Mouse (Mus musculus) lung, adult 2 months (tissue): ENCODE results near the gene Adipoq. TPM values are rescaled to one million over a fixed set of nuclear protein-coding genes. Genes with fewer than 3 reads are reported as not detected.

Experiments used
- DNase-seq: peaks from one replicate; pipeline ENCODE4 v3.0.0; 2022
- H3K4me1 ChIP-seq: fragments of 200-500 bp; 2 replicates; pipeline ENCODE4 v1.6.1; 2011; ENCODE audit warnings: low read length; ENCODE audit not compliant: control insufficient read depth, insufficient read depth
- H3K4me3 ChIP-seq: fragments of 200-500 bp; replicated peaks from 2 replicates; pipeline ENCODE3; 2011; ENCODE audit warnings: low read depth, mild to moderate bottlenecking, control low read depth, low read length; ENCODE audit errors: extremely low read depth
- CTCF ChIP-seq: fragments of 200-500 bp; IDR thresholded peaks from 2 replicates; pipeline ENCODE4 v1.5.1; 2011; ENCODE audit warnings: mild to moderate bottlenecking, low read length, control low read depth; ENCODE audit not compliant: insufficient read depth
- POLR2A ChIP-seq: fragments of 200-500 bp; IDR thresholded peaks from 2 replicates; pipeline ENCODE4 v1.6.1; 2011; ENCODE audit warnings: low read depth, mild to moderate bottlenecking, control low read depth, low read length, borderline replicate concordance; ENCODE audit errors: extremely low read depth
- WGBS: fragments of 180-500 bp; shearing (Covaris S2); methylation state at CpG from one replicate; pipeline ENCODE4 v1.1.7; 2018; 5-methylcytosine and 5-hydroxymethylcytosine counted together
- polyA plus RNA-seq: library from polyadenylated mRNA; depleted of rRNA; stranded (reverse); fragments of >200 nt; gene quantifications from 2 replicates; pipeline ENCODE4 v1.2.3, GENCODE M21; 2012

Adipoq gene
- polyA plus RNA-seq, 1 experiment: 19.3 TPM

DNA sequence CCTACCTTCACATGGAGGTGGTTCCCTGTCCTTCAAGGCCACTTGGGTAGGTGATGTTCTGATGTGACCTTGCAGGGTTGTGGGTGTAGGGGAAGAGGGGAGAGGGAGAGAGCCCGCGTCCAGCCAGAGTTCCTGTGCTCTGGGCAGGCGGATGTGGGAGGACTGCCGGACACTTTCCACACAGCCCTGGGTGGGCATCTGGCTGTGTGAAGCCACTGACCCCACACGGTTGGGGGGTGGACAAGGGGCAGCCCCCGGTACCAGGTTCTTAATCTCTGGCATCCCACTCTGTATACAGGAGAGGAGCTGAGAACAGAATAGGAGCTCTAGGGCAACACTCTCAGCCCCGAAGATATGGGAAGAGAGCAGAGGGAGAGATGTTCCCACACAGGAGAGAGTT lies 12.0 kb downstream of the Adipoq start:
- Histone ChIP-seq H3K4me1 (no peaks in the 10 kb centered on the region), H3K4me3 (no peak overlapping the region)
- no peak for DNase-seq
- 79% methylated on average over 7 of the region's 7 CpGs for WGBS
- TF ChIP-seq CTCF (no peak), POLR2A (no peak)

- DNase-seq: no peak
- WGBS: 61% methylated on average over 2 of the region's 2 CpGs
- Histone ChIP-seq H3K4me1 (no peaks in the 10 kb centered on the region; the same call in 1 of the 2 replicates), H3K4me3 (no peak overlapping the region)
- TF ChIP-seq POLR2A (no peak), CTCF (no peak)
Measured at GRCm38 (mm10) chr16:23158957-23159356, 12.6 kb downstream of the Adipoq start.

GRCm38 (mm10) chr16:23159749-23160148 lies 13.4 kb downstream of the Adipoq start:
- Histone ChIP-seq H3K4me3 (no peak overlapping the region), H3K4me1 (peaks cover 3% of the 10 kb centered on the region; the same call in 1 of the 2 replicates)
- DNase-seq: no peak
- WGBS: 53% methylated on average over 2 of the region's 2 CpGs
- TF ChIP-seq CTCF: no peak
- no peak for TF ChIP-seq POLR2A

- 79% methylated on average over 3 of the region's 3 CpGs for WGBS
- Histone ChIP-seq H3K4me1 (peaks cover 5% of the 10 kb centered on the region; the same call in 1 of the 2 replicates), H3K4me3 (no peak overlapping the region)
- TF ChIP-seq POLR2A (no peak), CTCF (no peak)
- DNase-seq: no peak
Measured at GRCm38 (mm10) chr16:23162116-23162515, 15.8 kb downstream of the Adipoq start.

DNA sequence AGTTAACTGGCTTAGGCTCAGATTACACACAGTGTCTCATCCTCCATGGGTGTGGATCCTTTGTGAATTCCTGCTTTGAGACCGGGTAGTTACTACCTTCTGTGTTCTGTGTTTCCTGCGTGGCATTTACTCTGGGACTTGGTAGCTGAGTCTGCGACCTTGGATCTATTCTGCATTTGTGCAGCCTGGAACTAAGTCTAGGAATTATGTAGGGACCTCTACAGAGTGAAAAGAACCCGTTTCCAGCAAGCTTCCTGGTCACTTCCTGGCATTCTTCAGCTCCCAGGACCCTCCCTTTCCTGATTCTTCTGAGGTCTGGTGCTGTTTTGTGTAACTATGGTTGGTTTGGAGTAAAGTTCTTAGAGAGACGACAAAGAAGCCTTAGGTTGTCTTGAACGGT lies 18.1 kb downstream of the Adipoq start:
- WGBS: 41% methylated on average over 6 of the region's 6 CpGs
- Histone ChIP-seq H3K4me1 (peaks cover 7% of the 10 kb centered on the region), H3K4me3 (no peak overlapping the region)
- DNase-seq: no peak
- no peak for TF ChIP-seq CTCF
- no peak for TF ChIP-seq POLR2A

GRCm38 (mm10) chr16:23165441-23165840 lies 19.1 kb downstream of the Adipoq start:
- no peak for DNase-seq
- H3K4me3 ChIP-seq: no peak overlapping the region
- no peak for TF ChIP-seq CTCF
- no peak for TF ChIP-seq POLR2A
- WGBS: 63% methylated on average over 9 of the region's 9 CpGs
- peaks cover 7% of the 10 kb centered on the region for H3K4me1 ChIP-seq

DNA sequence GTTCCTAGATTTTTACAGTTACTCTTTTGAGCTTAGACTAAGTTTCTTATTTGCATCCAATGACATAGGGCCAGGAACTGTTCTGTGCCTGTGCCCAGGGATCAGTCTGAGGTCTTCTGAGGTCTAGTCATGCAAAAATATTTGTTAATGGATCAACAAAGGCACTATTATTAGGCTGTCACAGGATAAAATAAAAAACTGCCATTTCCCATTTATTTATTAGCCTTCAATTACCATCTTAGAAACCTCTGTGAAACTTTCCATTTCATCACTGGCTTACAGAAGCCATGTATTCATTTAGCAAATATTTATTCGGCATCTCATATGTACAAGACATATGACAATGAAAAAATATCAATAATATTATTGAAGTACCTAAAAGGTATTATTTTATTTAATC lies 20.3 kb downstream of the Adipoq start:
- no peak overlapping the region for H3K4me3 ChIP-seq
- WGBS: 49% methylated on average over 1 of the region's 1 CpGs
- DNase-seq: no peak
- H3K4me1 ChIP-seq: peaks cover 7% of the 10 kb centered on the region
- TF ChIP-seq POLR2A (no peak), CTCF (no peak)

GRCm38 (mm10) chr16:23167079-23167478 lies 20.7 kb downstream of the Adipoq start:
- no peak for TF ChIP-seq CTCF
- no peak for TF ChIP-seq POLR2A
- DNase-seq: no peak
- peaks cover 7% of the 10 kb centered on the region for H3K4me1 ChIP-seq
- WGBS: 24% methylated on average over 5 of the region's 5 CpGs
- no peak overlapping the region for H3K4me3 ChIP-seq

- DNase-seq: no peak
- peaks cover 7% of the 10 kb centered on the region for H3K4me1 ChIP-seq
- TF ChIP-seq POLR2A (no peak), CTCF (no peak)
- 90% methylated on average over 3 of the region's 3 CpGs for WGBS
- H3K4me3 ChIP-seq: no peak overlapping the region
Measured at GRCm38 (mm10) chr16:23170813-23171212, 24.5 kb downstream of the Adipoq start.

GRCm38 (mm10) chr16:23173904-23174303 lies 27.6 kb downstream of the Adipoq start:
- no peak for DNase-seq
- Histone ChIP-seq H3K4me1 (peaks cover 3% of the 10 kb centered on the region), H3K4me3 (no peak overlapping the region)
- TF ChIP-seq POLR2A: no peak
- no peak for TF ChIP-seq CTCF
- WGBS: 96% methylated on average over 5 of the region's 5 CpGs
